Mouse (Mus musculus) c-Kit-positive CD71-positive TER-119-positive erythroid progenitor cells, embryonic 14.5 days (primary cell): ENCODE data around the gene Stoml1.
"Not testable (repeated sequence)": the region's sequence is repeated elsewhere in the genome, so short reads cannot be mapped to it uniquely, and the experiment has no call there.

Source experiments
- DNase-seq: peaks from one replicate; pipeline ENCODE4 v3.0.0-alpha.2; 2013; ENCODE audit warnings: low spot score

Stoml1 gene

DNA sequence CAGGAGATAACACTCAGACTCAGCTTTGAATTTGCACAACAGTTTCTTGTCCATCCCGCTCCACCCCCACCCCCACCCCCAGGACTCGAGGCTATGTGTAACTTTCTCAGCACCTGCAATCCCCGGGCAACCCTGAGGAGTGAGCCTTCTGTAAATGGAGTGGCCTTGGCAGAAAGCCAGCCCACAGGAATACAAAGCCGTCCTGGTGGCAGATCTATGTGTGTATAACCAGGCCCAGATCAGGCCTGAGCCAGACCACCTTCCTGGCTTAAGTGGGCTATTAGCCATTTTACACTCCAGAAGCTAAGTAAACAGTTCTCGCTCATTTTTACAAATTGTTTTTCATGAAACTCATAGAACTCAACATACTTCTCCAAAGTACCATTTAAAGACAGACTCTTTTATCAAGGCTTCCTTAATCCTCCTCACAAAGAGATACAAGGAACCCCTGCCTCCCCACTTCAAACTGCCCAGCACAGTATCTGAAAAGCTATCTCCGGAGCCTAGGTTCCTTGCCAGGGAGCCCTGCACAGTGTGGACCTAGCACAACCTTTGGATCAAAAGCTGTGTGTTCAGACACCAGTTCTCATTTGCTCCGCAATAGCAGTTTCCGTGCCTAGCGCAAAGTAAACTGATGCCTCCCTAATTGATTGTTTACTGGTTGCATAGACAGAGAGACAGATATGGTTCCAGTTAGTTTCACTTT, 11.0 kb upstream of the Stoml1 start:
- no peak for DNase-seq

DNA sequence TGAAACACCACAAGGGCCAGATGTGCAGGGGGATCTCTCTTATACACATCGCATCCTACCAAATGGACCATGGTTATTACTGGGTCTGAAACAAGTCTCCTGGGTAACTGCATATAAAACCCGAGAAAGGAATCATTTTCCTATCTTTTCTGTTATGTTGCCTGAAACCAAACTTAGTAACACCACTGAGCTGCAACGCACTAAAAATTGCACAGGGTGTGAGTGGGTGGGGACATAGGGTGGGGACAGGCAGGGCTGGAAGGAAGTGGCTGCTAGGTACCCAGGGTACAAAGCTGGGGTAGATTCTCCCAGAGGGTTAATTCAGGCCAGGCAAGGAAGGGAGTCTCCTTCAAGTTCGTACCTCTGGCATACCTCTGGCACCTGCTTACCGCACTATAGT, 10.3 kb upstream of the Stoml1 start:
- DNase-seq = no peak

DNA sequence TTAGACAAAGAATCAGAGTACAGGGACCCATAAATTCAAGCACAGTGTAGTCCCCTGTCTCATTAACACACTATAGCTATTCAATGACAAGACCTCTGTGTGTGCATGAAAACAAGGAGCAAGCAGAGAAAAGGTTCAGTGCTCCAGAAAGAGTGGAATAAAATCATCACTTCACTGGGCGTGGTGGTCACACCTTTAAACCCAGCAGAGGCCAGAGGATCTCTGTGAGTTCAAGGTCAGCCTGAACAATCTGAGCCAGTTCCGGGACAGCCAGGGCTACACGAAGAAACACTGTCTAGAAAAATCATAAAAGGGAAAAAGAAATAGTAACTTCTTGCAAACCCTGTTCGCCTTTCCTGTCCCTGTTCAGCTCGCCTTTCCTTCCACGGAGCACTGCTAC, 9.3 kb upstream of the Stoml1 start:
- no peak for DNase-seq

DNA sequence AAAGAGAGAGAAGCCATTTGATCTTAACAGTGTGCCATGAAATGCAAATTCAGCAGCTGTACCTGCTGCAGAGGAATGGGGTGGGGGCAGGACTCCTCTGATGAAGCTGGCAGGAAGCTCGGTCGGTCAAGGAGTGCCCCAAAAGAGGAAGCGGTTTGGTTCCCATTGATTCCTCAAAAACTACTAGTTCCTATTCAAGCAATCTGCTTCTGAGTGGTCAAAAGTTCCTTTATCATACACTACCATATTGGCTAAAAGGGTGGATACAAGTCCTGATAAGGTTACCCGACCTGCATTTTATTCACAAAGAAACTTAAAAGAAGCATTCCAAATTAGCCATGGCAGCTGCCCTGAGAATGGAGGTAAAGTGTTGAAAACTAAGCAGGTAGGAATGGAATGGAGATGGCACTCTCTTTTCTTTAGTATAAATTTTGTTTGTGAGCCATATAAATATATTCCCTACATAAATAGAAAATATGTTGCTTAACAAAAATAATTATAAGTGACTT, 6.8 kb upstream of the Stoml1 start:
- DNase-seq = peak; percentile 77

DNA sequence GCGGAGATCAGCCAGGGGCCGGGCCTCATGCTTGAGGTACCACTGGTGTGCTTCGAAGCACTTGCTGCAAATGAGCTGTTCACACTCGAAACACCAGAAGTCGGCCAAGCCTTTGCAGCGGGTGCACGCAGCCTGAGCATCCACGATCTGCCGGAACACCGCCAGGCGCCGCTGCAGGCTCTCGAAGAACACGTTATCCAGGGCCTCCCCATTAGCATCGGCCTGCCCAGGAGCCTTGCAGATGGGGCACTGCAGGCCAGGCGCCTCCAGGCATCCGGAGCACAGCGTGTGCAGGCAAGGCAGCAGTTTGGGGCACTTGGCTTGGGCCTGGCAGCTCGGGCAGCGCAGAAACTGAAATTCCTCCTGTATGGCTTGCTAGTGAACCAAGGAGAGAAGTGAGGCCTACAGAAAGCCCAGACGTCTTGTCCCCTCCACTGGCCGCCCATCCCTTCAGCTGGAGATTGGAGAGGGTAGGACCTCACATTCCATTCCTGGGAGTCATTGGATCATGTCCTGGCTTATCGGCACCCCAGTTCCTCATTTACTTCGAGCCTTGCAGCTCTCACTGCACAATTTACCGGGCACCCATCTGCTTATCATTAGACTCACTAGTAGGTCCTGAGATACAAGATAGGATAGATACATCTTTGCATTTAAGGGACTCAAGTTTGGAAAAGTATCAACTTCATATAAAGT, 5.8 kb upstream of the Stoml1 start:
- peak; percentile 83 for DNase-seq

DNA sequence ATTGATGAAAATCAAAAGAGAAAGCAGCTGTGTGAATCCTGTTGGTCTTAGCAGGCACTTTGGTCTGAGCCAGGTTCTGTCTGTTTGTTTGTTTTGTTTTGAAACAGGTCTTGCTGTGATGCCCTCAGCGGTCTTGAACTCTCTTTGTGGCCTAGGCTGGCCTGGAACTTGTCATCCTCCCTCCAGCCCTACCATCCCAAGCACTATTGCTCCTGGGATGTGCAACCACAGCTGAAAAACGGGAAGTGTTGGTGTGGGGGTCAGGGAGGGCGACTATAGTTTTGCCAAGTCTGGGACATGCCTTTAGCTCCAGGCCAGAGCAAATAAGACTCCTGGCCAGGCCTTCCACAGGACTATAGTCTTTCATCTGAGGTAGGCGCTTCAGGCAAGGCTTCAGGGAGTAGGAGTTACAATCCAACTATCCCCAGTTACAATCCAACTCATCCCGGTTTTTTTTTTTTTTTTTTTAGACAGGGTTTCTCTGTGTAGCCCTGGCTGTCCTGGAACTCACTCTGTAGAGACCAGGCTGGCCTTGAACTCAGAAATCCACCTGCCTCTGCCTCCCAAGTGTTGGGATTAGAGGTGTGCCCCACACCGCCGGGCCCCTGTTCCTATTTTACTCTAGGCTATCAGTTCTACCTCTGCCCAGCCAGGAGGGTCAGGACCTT, 4.1 kb upstream of the Stoml1 start:
- DNase-seq = peak; percentile 31

DNA sequence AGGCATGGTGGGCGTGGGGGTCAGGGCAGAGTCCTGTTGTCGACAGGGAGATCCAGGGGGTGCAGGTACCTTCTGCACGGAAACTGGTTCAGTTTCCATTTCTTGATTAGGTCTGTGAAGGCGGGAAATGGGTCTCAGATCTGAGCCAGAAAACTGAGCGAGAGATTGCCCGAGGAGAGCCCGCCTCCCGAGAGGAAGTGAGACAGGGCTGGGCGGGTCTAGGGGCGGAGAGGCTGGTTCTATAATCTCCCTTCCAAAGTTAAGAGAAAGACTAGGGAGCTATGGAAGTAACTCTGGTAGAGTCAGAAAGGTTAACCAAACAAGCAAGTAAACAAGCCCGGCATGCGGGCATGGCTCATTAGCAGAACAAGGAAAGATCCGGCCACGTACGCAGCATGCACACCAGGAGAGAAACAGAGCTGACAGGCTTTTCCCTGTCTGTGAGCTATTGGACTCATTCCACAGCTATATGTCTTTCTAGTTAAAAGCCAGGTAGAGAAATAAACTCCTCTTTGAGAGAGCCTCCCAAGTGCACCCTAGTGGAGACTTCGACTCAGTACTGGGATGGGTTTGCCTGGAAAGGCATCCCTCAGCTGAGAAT, 3.3 kb upstream of the Stoml1 start, which contains the start of gene Pml:
Gene Pml, minus strand, starts transcription at position 195 of the 601 bp plus-strand sequence.
- peak; percentile 78 for DNase-seq

DNA sequence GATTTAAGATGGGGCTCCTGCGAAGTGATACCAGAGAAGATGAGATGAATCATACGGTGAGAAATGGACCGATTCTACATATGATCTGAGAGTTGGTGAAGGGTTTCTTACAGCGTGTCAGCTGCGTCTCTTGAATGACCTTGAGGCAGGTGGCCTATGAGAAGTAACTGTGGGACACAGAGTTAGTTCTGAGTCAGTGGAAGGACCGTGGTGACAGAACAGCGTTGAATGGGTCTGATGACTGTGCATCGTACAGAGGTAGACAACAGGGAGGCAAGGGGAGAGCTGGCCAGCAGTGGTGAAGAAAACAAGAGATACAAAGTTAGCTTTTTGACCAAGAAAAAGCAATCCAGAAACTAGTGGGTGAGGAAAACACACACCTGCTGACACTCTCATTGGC, 2.6 kb upstream of the Stoml1 start:
- no peak for DNase-seq

DNA sequence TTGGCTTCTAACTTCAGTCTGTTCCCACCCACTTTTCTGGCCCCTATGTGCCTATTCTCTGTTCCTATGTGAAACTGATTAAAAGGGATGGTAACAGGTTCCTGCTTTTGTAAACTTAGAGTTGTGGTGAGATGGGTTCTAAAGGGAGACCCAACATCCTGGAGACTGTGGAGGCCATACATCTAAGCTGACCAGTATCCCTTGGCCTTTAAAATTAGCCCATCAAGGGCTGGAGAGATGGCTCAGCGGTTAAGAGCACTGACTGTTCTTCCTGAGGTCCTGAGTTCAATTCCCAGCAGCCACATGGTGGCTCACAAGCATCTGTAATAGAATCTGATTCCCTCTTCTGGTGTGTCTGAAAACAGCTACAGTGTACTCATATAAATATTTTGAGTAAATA, 2.2 kb upstream of the Stoml1 start:
- DNase-seq = not testable (repeated sequence)

DNA sequence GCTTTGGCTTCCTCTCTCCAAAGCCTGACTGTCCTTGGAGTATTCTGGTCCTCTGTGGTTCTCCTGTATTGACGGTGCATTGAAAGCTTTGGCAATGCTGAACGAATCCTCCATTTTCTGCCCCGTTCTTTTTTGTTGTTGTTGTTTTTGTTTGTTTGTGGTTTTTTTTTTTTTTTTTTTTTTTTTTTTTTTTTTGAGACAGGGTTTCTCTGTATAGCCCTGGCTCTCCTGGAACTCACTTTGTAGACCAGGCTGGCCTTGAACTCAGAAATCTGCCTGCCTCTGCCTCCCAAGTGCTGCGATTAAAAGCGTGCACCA, 800 bp downstream of the Stoml1 start:
- not testable (repeated sequence) for DNase-seq

DNA sequence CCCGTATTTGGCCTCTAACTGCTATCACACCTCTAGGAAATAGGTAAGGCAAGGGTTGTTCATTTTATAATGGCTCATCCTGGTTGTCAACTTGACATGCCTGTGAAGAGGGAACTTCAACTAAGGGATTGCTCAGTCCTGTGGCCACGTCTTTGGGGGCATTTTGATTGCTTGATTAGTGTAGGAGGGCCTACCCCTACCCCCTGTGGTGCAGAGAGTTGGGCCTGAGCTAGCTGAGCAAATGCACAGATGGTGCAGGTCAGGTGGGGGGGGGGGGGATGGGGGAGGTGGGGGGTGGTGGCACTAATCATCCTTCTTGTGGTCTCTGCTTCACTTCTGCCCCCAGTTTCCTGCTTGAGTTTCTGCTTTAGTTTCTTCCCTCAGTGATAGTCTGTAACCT, 2.1 kb downstream of the Stoml1 start:
- DNase-seq = no peak

DNA sequence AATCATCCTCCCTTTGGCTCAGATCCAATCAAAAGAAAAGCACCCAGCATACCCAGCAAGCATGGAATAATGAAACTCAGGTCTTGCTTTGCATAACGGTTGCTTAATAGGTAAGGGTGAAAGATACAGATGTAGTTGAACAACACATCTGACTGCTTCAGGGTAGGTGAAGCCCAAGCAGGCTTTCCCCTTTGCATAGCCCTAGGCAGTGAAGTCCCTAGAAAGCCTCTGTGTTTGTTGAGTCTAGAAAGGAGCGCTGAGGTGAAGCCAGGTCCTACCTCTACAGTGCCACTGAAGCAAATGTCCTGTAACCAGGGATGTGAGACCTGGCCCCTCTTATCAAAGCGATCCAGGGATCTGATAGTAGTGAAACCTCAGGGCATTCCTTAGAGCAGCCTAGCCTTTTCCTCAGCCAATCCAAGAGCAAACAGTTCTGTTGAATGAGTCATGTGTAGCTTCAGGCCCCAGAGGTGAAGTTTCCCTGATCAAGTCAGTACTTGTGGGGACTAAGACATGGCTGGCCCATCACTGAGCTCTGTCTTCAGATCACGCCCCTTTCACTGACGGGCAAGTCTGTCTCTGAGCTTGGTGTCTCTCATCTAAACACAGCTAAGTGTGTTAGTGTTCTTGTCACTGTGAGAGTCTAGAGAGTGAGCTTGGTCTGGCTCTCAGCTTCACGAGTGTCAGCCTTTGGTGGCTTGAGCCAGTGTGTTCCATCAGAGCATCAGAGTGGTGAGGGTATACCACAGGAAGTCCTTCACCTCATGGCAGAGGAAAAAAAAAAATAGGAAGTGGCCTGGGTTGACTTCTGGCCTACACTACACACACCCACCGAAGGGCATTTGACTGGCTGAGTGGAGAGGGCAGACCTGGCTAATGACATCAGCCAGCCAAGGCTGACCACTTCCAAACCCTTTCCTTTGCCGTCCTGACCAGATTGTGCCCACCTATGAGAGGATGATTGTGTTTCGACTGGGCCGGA, 3.0 kb downstream of the Stoml1 start:
- DNase-seq = no peak

DNA sequence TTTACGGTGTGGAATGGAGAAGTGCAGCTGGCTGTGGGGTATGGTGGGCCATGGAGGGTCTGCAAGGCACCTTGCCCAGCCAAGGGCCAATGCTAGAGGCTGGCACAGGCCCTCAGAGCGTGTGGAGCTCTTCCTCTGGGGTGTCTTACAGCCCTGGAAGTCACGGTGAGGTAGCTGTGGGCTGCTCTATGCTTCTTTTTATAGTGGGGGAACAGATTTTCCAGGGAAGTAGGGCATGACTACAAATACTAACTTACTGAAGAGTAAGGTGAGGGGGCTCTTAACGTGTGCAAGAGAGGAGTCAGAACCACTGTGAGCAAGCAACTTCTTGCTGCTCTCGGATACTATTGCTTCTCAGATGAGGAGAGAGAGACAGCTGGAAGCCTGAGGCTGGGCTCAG, 9.5 kb downstream of the Stoml1 start:
- DNase-seq = no peak

DNA sequence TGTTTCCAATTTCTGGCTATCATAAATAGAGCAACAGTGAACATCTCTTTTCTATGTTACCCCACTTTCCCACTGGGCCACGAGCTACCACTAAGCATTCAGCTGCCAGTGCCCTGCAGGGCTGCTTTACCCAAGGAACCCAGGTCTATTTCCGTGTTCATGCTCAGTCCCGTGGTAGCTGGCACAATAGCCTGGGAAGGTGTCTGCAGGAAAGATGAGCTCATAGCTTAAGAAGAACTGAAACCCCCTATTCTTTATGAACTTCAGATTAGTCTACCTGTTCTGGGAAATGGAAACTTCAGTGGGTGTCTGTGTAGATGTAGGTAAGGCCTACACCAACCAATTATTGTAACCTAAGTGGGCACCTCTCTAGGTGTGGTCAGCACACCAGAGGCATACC, 12.4 kb downstream of the Stoml1 start:
- no peak for DNase-seq

DNA sequence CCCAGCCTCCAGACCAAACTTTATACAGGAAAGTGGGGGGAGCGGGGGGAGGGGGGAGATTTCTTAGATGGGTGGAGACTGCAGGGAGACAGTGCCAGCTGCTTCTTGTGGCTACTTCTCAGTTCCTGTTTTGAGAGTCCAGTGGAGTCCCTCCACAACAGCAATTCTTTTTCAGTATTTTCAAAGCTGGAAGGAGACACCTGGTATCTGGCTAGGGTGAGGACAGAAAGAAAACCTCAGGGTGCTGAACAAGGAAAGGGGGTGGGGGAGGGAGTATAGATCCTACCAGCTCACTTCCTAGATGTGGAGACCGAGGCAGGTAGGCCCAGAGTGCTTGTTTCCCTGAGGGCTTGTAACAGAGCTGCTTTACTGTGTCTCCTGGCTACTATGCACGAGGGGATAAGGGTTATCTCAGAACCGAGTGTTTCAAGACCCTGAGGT, 13.6 kb downstream of the Stoml1 start:
- no peak for DNase-seq

DNA sequence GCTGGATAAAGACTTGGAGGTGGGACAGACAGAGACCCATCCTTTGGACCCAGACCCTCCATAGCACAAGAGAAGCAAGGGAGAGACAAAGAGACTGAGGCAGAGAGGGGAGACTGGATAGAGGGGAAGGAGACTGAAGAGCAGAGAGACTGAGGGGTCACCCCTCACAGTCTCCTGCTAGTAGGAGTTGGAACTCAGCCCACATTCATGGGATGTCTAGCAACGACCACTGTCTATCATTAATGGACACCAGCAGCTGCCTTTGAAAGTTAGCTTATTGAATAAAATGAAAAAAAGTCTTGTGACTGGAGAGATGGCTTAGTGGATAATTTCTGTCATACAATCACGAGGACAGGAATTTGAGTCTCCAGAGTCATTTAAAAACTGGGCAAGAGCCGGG, 14.1 kb downstream of the Stoml1 start:
- no peak for DNase-seq

DNA sequence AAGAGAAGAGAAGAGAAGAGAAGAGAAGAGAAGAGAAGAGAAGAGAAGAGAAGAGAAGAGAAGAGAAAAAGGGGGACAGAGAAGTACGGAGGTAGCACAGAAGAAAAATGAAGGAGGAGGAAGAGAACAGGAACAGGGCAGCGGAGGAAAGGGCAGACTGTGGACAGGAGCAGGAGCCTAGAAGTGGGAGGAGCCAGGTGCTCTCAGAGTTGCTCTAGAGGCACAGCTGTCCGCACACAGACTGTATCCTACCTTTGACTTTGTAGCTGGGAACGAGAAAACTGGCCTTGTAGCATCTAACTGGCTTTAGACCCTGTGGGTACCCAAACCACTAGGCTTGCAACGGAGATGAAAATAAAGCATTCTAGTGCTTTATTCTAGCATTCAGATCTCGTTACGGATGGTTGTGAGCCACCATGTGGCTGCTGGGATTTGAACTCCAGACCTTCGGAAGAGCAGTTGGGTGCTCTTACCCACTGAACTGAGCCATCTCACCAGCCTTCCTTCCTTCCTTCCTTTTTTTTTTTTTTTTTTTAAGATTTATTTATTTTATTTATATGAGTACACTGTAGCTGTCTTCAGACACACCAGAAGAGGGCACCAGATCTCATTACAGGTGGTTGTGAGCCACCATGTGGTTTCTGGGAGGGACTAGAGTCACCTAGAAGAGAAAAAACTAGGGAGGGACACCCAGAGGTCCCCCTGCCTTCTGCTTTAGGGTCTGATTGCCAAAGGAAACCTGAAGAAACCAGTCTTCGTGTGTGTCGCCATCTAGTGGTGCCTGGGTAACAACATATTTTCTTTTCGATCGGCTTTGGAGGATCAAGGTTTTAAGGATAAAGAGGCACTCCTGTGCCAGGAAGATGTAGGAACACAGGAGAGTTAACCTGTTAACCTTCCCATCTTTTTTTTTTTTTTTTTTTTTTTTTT, 15.7 kb downstream of the Stoml1 start:
- peak; percentile 74 for DNase-seq

DNA sequence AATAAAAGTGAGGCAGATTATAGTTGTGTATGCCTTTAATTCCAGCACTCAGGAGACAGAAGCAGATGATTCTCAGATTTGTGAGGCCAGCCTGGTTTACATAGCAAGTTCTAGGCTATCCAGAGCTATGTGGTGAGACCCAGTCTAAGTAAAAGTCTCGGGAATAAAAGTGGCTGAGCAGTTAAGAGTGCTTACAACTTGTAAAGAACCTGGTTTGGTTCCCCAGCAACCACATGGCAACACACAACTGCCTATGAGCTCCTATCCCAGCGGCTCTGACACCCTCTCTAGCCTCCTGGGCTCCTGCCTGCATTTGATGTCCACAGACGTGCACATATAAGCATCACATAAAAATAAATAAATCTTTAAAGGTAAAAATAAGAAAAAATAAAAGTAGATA, 17.1 kb downstream of the Stoml1 start:
- no peak for DNase-seq

DNA sequence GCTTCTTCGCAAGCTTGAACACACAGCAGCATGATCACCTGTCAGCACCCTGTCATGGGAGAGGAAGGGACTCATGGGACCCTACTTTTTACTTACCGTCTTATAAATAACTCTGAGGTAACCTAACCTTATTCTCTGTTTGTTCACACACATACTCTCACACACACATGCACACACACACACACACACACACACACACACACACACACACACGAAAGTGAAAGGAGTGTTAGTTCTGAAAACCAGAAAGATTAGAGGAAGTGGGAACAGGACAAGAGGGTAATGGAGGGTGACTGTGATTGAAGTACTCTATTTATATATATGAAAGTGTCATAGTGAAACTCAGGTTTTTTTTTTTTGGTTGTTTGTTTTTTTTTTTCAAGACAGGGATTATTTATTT, 18.1 kb downstream of the Stoml1 start:
- no peak for DNase-seq

DNA sequence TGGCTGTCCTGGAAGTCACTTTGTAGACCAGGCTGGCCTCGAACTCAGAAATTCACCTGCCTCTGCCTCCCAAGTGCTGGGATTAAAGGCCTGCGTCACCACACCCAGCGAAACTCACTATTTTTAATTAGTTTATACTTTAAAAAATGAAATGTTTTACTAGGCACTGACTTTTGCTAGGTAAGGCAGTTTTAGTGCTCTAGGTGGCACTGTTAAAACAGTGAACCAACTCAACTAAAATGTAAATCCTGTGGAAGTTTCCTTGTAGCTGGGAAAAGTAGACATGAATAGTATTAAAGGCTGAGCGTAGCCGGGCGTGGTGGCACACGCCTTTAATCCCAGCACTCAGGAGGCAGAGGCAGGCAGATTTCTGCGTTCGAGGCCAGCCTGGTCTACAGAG, 18.6 kb downstream of the Stoml1 start:
- not testable (repeated sequence) for DNase-seq
